Comparison of ENCODE assay signal across 8 mouse cellular contexts in genomic region chr10:18430973-18431372, GRCm38 (mm10).
DNase-seq lines count a peak whose midpoint lies in the region; ATAC-seq and TF ChIP-seq lines count a peak whose summit lies in the region.

No protein-coding gene starts in this region.

- H3K4me2 ChIP-seq in embryonic facial prominence, embryonic 12.5 days (replicated peaks), result peak overlapping the region; percentile 63
- H3K4me2 ChIP-seq in limb, embryonic 13.5 days (replicated peaks), result peak overlapping the region; percentile 73
- peak overlapping the region; percentile 62 for H3K4me2 ChIP-seq in midbrain, embryonic 13.5 days (replicated peaks)
- peak overlapping the region; percentile 59 for H3K4me2 ChIP-seq in stomach, embryonic 14.5 days (replicated peaks; ENCODE audit: low read depth, low read length)

- no peaks in the 10 kb centered on the region for H3K9me3 ChIP-seq in embryonic facial prominence, embryonic 12.5 days
- 0 out of 2 replicates have a peak, but pooled peaks cover 6% of the 10 kb centered on the region for H3K9me3 ChIP-seq in limb, embryonic 13.5 days
- 0 out of 2 replicates have a peak, but pooled peaks cover 4% of the 10 kb centered on the region for H3K9me3 ChIP-seq in midbrain, embryonic 13.5 days
- H3K9me3 ChIP-seq in stomach, embryonic 14.5 days (ENCODE audit: control insufficient read depth, low read depth, low read length), result no peaks in the 10 kb centered on the region

- peak overlapping the region; percentile 46 for H3K9ac ChIP-seq in embryonic facial prominence, embryonic 12.5 days
- H3K9ac ChIP-seq in limb, embryonic 13.5 days, result peak overlapping the region; percentile 65
- H3K9ac ChIP-seq in midbrain, embryonic 13.5 days (replicated peaks), result peak overlapping the region; percentile 66; the same call in 1 of the 2 replicates
- H3K9ac ChIP-seq in stomach, embryonic 14.5 days (replicated peaks; ENCODE audit: low read depth, low read length), result no peak overlapping the region

- H3K4me1 ChIP-seq in embryonic facial prominence, embryonic 12.5 days, result peaks cover 26% of the 10 kb centered on the region
- peaks cover 3% of the 10 kb centered on the region; the same call in 1 of the 2 replicates for H3K4me1 ChIP-seq in kidney, adult 2 months (ENCODE audit: control insufficient read depth, insufficient read depth, low read length)
- H3K4me1 ChIP-seq in limb, embryonic 13.5 days, result peaks cover 36% of the 10 kb centered on the region
- peaks cover 17% of the 10 kb centered on the region for H3K4me1 ChIP-seq in midbrain, embryonic 13.5 days (replicated peaks)
- peaks cover 17% of the 10 kb centered on the region for H3K4me1 ChIP-seq in stomach, embryonic 14.5 days (ENCODE audit: control insufficient read depth, insufficient read depth, low read length)

- H3K27me3 ChIP-seq in embryonic facial prominence, embryonic 12.5 days, result no peaks in the 10 kb centered on the region
- no peaks in the 10 kb centered on the region for H3K27me3 ChIP-seq in kidney, adult 2 months (replicated peaks; ENCODE audit: control insufficient read depth, insufficient read depth, low read length)
- H3K27me3 ChIP-seq in limb, embryonic 13.5 days, result no peaks in the 10 kb centered on the region
- 0 out of 2 replicates have a peak, but pooled peaks cover 3% of the 10 kb centered on the region for H3K27me3 ChIP-seq in midbrain, embryonic 13.5 days
- H3K27me3 ChIP-seq in stomach, embryonic 14.5 days (ENCODE audit: control insufficient read depth, insufficient read depth, low read length), result no peaks in the 10 kb centered on the region

- peak overlapping the region; percentile 35 for H3K4me3 ChIP-seq in embryonic facial prominence, embryonic 12.5 days
- peak overlapping the region; percentile 54 for H3K4me3 ChIP-seq in kidney, adult 2 months (ENCODE audit: insufficient read depth, low read depth, low read length)
- peak overlapping the region; percentile 43 for H3K4me3 ChIP-seq in limb, embryonic 13.5 days
- H3K4me3 ChIP-seq in midbrain, embryonic 13.5 days (replicated peaks), result peak overlapping the region; percentile 42
- H3K4me3 ChIP-seq in stomach, embryonic 14.5 days (ENCODE audit: low read depth, low read length), result peak overlapping the region; percentile 29

- DNase-seq in adrenal gland, postnatal 14 days, result peak; percentile 84
- DNase-seq in heart, adult 8-10 months (ENCODE audit: low spot score), result peak; percentile 92
- DNase-seq in kidney, adult 2 months, result peak; percentile 84

- peak; percentile 64 for ATAC-seq in embryonic facial prominence, embryonic 12.5 days (ENCODE audit: insufficient number of reproducible peaks, insufficient read depth, low FRiP score, low TSS enrichment)
- ATAC-seq in limb, embryonic 13.5 days (ENCODE audit: low FRiP score, low read depth), result peak; percentile 75
- peak; percentile 80 for ATAC-seq in midbrain, embryonic 13.5 days
- ATAC-seq in stomach, embryonic 14.5 days (ENCODE audit: insufficient number of reproducible peaks, insufficient read depth, low FRiP score, low read depth), result peak; percentile 78
- ATAC-seq in erythroid progenitor cell, adult 5-6 weeks (replicated peaks; ENCODE audit: low FRiP score, poor library complexity, severe bottlenecking), result no peak

- WGBS in embryonic facial prominence, embryonic 12.5 days, result 3% methylated on average over 18 of the region's 18 CpGs
- 2% methylated on average over 18 of the region's 18 CpGs for WGBS in kidney, adult 2 months
- WGBS in limb, embryonic 13.5 days, result under 1% methylated on average over 18 of the region's 18 CpGs
- WGBS in midbrain, embryonic 13.5 days, result 4% methylated on average over 18 of the region's 18 CpGs
- WGBS in stomach, embryonic 14.5 days, result 4% methylated on average over 18 of the region's 18 CpGs

- peak overlapping the region; percentile 56 for H3K27ac ChIP-seq in embryonic facial prominence, embryonic 12.5 days
- peak overlapping the region; percentile 77; the same call in 1 of the 2 replicates for H3K27ac ChIP-seq in kidney, adult 2 months (ENCODE audit: insufficient read depth, low read depth, low read length)
- H3K27ac ChIP-seq in limb, embryonic 13.5 days, result peak overlapping the region; percentile 81
- peak overlapping the region; percentile 69; the same call in 1 of the 2 replicates for H3K27ac ChIP-seq in midbrain, embryonic 13.5 days
- peak overlapping the region; percentile 17 for H3K27ac ChIP-seq in stomach, embryonic 14.5 days (ENCODE audit: low read length)

- peaks cover 12% of the 10 kb centered on the region for H3K36me3 ChIP-seq in embryonic facial prominence, embryonic 12.5 days
- no peaks in the 10 kb centered on the region for H3K36me3 ChIP-seq in kidney, adult 2 months (ENCODE audit: control insufficient read depth, insufficient read depth, low read length)
- peaks cover 16% of the 10 kb centered on the region for H3K36me3 ChIP-seq in limb, embryonic 13.5 days
- peaks cover 11% of the 10 kb centered on the region for H3K36me3 ChIP-seq in midbrain, embryonic 13.5 days
- no peaks in the 10 kb centered on the region for H3K36me3 ChIP-seq in stomach, embryonic 14.5 days (ENCODE audit: control insufficient read depth, insufficient read depth, low read length)

- TF ChIP-seq CTCF in kidney, adult 2 months (conservative IDR thresholded peaks at IDR 0.05; ENCODE audit: insufficient read depth, insufficient read length, low read depth, low read length), result no peak

- no peak for TF ChIP-seq POLR2A in kidney, adult 2 months (IDR thresholded peaks at IDR 0.05; ENCODE audit: low read depth, low read length)

Comparison
In these comparisons a context has a peak if more than half of its experiments do, and no peak if none do; other contexts are left out.
1. H3K27ac ChIP-seq: peak in every context shown above with its lines; median percentile 81 in limb, embryonic 13.5 days; 77 in kidney, adult 2 months; 69 in midbrain, embryonic 13.5 days; 56 in embryonic facial prominence, embryonic 12.5 days; 17 in stomach, embryonic 14.5 days.